Mouse (Mus musculus): ENCODE results near the gene Fxr2. TPM values are rescaled to one million over a fixed set of nuclear protein-coding genes. Genes with fewer than 3 reads are reported as not detected.

Gene Fxr2
- polyA plus RNA-seq (2014; fragmentation: Illumina TruSeq; extraction: RNeasy Lipid Tissue Mini Kit (QIAGEN cat#74804)), result 11.1 TPM

GRCm38 (mm10) chr11:69632284-69633089 is at the start of gene Fxr2:
Fxr2 (plus strand) TSS chr11:69632990.

GRCm38 (mm10) chr11:69605726-69606490 is 26.9 kb upstream of the Fxr2 start, which contains the start of gene Atp1b2:
Atp1b2 (minus strand) TSS chr11:69605942.

DNA sequence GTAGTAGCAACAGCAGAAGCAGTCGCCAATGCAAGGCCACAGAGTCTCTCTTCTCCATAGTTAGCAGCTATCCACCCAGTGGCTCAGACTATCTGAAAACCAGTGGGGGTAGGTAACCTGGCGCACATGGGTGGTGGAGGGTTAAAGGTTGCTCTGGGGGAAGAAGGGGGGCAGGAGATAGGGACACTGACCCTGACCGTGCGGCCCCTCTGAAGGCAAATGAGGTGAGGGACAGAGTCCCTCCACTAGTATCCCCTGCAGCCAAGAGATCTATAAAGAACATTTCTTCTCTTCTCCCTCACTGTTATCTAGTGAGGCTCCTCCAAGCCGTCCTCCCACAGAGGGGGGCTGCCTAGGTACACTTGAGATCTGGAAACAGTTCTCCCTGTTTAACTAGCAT is 15.0 kb upstream of the Fxr2 start, which contains the start of gene Shbg:
Gene Shbg (minus strand): TSS at position 101 of the 400 bp plus-strand sequence.

DNA sequence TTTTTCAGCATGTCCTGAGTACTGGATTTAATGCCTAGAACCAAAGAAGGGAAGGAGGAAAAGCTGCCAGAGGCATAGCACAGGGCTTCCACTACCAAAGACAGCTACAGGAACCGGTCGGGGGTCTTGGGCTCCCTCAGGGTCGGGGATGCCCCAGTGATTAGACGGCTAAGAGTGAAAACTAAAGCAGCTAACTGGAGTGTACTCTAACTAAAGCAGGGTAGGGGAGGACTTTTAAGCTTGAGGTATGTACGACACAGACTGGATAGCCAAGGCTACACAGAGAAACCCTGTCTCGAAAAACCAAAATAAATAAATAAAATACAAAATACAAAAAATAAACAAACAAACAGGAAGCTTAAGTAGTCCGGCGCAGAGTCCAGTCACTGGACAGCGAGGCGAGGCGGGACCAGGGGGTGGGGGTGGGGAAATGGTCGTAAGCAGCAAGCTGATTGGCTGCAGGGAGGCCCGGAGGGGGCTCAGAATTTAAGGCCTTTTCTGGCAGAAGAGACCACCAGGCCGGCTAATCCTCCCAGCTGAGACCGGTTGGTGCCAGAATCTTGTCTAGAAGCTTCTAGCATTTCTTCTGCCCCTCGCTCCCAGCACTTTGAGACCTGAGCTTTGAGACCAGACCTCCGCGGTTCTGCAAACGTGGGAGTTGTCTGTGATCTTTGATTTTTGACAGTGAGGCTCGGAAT is 11.1 kb upstream of the Fxr2 start, which contains the start of gene Sat2:
Gene Sat2 (plus strand): TSS at position 454 of the 698 bp plus-strand sequence.

DNA sequence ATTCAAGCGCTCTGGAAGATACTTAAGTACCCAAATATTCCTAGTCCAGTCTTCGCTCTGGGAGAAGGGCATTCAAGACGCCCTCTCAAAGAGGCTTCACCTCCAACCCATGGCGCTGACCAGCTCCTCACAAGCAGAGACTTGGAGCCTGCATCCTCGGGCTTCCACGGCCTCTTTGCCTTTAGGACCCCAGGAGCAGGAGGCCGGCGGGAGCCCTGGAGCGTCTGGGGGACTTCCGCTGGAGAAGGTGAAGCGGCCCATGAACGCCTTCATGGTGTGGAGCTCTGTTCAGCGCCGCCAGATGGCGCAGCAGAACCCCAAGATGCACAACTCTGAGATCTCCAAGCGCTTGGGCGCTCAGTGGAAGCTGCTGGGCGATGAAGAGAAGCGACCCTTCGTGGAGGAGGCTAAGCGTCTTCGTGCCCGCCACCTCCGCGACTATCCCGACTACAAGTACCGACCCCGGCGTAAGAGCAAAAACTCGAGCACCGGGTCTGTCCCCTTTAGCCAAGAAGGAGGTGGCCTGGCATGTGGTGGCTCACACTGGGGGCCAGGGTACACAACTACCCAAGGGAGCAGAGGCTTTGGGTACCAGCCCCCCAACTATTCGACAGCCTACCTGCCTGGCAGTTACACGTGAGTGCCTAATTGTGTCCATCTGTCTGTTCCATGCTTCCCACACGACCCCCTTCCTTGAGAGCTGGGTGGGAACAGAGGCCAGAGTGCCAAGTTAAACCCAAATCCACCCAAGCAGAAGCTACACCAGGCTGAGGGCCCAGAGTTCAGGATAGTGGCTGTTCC is 22.7 kb downstream of the Fxr2 start, which contains the start of gene Sox15:
Gene Sox15 (plus strand): TSS at position 51 of the 801 bp plus-strand sequence.

DNA sequence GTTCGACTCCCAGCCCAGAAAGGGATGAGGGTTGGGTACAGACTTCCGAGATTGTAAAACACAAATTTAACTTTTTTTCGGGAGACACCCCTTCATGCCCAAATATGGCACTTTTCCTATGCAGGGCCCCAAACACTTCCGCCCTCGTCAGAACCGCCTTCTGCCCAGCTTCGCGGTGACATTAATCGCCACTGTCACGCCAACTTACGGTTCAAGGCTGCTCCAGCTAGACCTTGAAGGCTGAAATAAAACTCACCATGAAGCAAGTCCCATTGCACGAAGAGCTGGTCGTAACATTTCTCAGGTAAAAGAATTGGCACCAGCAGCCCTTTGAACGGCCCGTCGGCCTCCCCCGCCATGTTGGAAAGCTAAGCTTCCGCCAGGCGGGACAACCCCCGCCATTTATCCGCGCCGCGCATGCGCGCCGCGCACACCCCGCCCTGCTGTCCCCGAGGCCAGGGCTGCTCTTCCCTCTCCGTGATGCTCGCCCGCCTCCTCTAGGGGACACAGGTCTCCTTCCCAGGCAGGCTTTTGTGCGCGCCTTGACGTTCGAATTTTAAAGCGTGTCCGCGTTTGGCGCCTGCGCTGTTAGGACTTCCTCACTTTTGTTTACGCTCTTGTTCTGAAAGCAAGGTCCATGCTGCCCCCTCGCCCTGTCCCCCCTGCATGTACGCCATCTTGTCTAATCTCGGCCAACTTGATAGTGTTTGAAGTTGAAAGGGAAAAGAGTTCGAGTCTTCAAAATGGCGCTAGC is 29.6 kb downstream of the Fxr2 start, which contains the start of gene Mpdu1:
Gene Mpdu1 (minus strand): TSS at position 430 of the 754 bp plus-strand sequence.

GRCm38 (mm10) chr11:69665961-69666664 is 33.3 kb downstream of the Fxr2 start, which contains the start of gene Cd68:
Cd68 (minus strand) TSS chr11:69666153.

DNA sequence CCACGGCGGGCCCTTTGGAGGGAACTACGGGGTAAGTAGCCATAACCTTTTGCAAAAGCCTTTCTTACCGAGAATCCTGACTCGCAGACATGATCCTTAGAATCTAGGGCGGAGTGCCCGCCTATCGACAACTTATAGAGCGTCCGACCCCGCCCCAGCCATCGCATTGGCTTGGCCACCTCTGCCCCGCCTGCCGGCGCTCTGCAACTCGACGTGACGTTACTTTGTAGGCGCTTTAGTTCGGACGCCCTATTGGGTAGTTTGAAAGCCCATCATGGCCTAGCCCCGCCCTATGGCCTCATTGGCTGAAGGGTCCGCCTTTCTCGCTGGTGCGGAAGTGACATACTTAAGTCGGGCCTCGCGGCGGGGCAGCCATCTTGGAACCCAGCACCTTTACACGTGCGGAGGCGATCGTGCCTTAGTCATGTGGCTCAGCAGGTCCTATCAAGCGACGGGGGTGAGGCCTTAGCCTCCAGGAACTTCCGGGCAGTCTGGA is 39.5 kb downstream of the Fxr2 start, which contains the start of gene Eif4a1:
Gene Eif4a1 (minus strand): TSS at position 213 of the 496 bp plus-strand sequence.

DNA sequence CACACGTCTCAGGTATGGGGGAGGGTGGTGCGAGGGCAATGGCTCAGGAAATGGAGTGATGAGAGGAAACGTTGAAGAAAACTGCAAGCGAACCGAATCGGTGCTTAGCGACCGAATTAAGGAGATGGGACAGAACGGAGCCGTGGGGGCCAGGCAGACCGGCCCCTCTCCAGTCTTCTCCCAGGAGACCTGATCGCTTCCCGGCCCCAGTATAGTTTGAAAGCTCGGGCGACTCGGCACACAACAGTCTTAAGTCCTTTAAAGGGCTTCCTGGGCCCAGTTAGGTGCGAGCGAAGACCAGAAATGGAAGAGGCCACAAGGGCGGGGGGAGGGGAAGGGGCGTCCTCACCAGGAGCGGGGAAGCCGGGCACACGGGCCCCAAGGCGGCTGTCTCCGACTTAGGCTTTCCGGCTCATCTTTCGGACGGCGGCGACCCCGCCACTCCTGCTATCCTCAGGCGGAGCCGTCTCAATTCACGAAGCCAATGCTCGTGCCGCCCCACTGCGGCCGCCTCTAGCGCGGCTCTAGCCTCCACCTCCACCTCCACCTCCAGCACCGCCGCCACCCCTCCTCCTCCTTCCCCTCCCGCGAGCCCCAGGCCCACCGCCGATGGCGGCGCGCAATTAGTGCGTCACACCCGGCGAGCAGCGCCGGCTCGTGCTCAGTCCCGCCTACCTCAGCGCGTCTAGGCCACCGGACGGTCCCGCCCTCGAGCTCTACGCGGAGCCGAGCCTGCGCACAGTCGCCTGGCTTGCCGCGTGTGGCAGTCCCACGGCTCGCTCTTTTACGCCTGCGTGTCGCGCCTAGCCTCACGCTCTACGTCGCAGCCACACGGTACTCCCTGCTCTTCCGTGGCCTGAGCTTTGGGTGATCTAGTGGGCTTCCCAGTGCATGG is 48.8 kb downstream of the Fxr2 start, which contains the start of gene Senp3:
Gene Senp3 (minus strand): TSS at position 771 of the 895 bp plus-strand sequence.

GRCm38 (mm10) chr11:69685526-69686148 is 52.8 kb downstream of the Fxr2 start, which contains the start of gene Tnfsf13:
Tnfsf13 (minus strand) TSS chr11:69685784.

GRCm38 (mm10) chr11:69695361-69696181 is 62.8 kb downstream of the Fxr2 start, which contains the start of the genes Tnfsf12 and Tnfsfm13:
Tnfsf12 (minus strand) TSS chr11:69695849.
Tnfsfm13 (minus strand) TSS chr11:69696098.

Other genes with a start within 250 kb of the Fxr2 start
- 3.6 TPM for gene Naa38, start 237.5 kb upstream of the Fxr2 start, polyA plus RNA-seq (2014; fragmentation: Illumina TruSeq; extraction: RNeasy Lipid Tissue Mini Kit (QIAGEN cat#74804))
- gene Cyb5d1, start 237.4 kb upstream of the Fxr2 start, polyA plus RNA-seq (2014; fragmentation: Illumina TruSeq; extraction: RNeasy Lipid Tissue Mini Kit (QIAGEN cat#74804)), result 42.1 TPM
- 0.88 TPM for gene Tmem88, start 234.8 kb upstream of the Fxr2 start, polyA plus RNA-seq (2014; fragmentation: Illumina TruSeq; extraction: RNeasy Lipid Tissue Mini Kit (QIAGEN cat#74804))
- gene Kdm6b, start 219.3 kb upstream of the Fxr2 start, polyA plus RNA-seq (2014; fragmentation: Illumina TruSeq; extraction: RNeasy Lipid Tissue Mini Kit (QIAGEN cat#74804)), result 8.6 TPM
- gene Dnah2, start 83.9 kb upstream of the Fxr2 start, polyA plus RNA-seq (2014; fragmentation: Illumina TruSeq; extraction: RNeasy Lipid Tissue Mini Kit (QIAGEN cat#74804)), result 0.48 TPM
- gene Efnb3, start 72.8 kb upstream of the Fxr2 start, polyA plus RNA-seq (2014; fragmentation: Illumina TruSeq; extraction: RNeasy Lipid Tissue Mini Kit (QIAGEN cat#74804)), result 1.6 TPM
- gene Wrap53, start 52.7 kb upstream of the Fxr2 start, polyA plus RNA-seq (2014; fragmentation: Illumina TruSeq; extraction: RNeasy Lipid Tissue Mini Kit (QIAGEN cat#74804)), result 1.1 TPM
- gene Trp53, start 52.6 kb upstream of the Fxr2 start, polyA plus RNA-seq (2014; fragmentation: Illumina TruSeq; extraction: RNeasy Lipid Tissue Mini Kit (QIAGEN cat#74804)), result 9.2 TPM
- gene Atp1b2, start 27.0 kb upstream of the Fxr2 start, polyA plus RNA-seq (2014; fragmentation: Illumina TruSeq; extraction: RNeasy Lipid Tissue Mini Kit (QIAGEN cat#74804)), result 165 TPM
- gene Shbg, start 15.1 kb upstream of the Fxr2 start, polyA plus RNA-seq (2014; fragmentation: Illumina TruSeq; extraction: RNeasy Lipid Tissue Mini Kit (QIAGEN cat#74804)), result 0.66 TPM
- gene Sat2, start 11.0 kb upstream of the Fxr2 start, polyA plus RNA-seq (2014; fragmentation: Illumina TruSeq; extraction: RNeasy Lipid Tissue Mini Kit (QIAGEN cat#74804)), result 4.7 TPM
- not detected for gene Sox15, start 22.3 kb downstream of the Fxr2 start, polyA plus RNA-seq (2014; fragmentation: Illumina TruSeq; extraction: RNeasy Lipid Tissue Mini Kit (QIAGEN cat#74804))
- gene Mpdu1, start 29.7 kb downstream of the Fxr2 start, polyA plus RNA-seq (2014; fragmentation: Illumina TruSeq; extraction: RNeasy Lipid Tissue Mini Kit (QIAGEN cat#74804)), result 13.0 TPM
- 9.4 TPM for gene Cd68, start 33.2 kb downstream of the Fxr2 start, polyA plus RNA-seq (2014; fragmentation: Illumina TruSeq; extraction: RNeasy Lipid Tissue Mini Kit (QIAGEN cat#74804))
- 723 TPM for gene Eif4a1, start 39.4 kb downstream of the Fxr2 start, polyA plus RNA-seq (2014; fragmentation: Illumina TruSeq; extraction: RNeasy Lipid Tissue Mini Kit (QIAGEN cat#74804))
- gene Senp3, start 49.1 kb downstream of the Fxr2 start, polyA plus RNA-seq (2014; fragmentation: Illumina TruSeq; extraction: RNeasy Lipid Tissue Mini Kit (QIAGEN cat#74804)), result 55.2 TPM
- 10.7 TPM for gene Tnfsf13, start 52.8 kb downstream of the Fxr2 start, polyA plus RNA-seq (2014; fragmentation: Illumina TruSeq; extraction: RNeasy Lipid Tissue Mini Kit (QIAGEN cat#74804))
- 4.0 TPM for gene Tnfsf12, start 62.9 kb downstream of the Fxr2 start, polyA plus RNA-seq (2014; fragmentation: Illumina TruSeq; extraction: RNeasy Lipid Tissue Mini Kit (QIAGEN cat#74804))
- gene Tnfsfm13, start 63.1 kb downstream of the Fxr2 start, polyA plus RNA-seq (2014; fragmentation: Illumina TruSeq; extraction: RNeasy Lipid Tissue Mini Kit (QIAGEN cat#74804)), result 2.3 TPM
- gene Polr2a, start 125.6 kb downstream of the Fxr2 start, polyA plus RNA-seq (2014; fragmentation: Illumina TruSeq; extraction: RNeasy Lipid Tissue Mini Kit (QIAGEN cat#74804)), result 38.0 TPM
- gene Slc35g3, start 129.0 kb downstream of the Fxr2 start, polyA plus RNA-seq (2014; fragmentation: Illumina TruSeq; extraction: RNeasy Lipid Tissue Mini Kit (QIAGEN cat#74804)), result 0.48 TPM
- 26.4 TPM for gene Zbtb4, start 132.9 kb downstream of the Fxr2 start, polyA plus RNA-seq (2014; fragmentation: Illumina TruSeq; extraction: RNeasy Lipid Tissue Mini Kit (QIAGEN cat#74804))
- gene Chrnb1, start 163.0 kb downstream of the Fxr2 start, polyA plus RNA-seq (2014; fragmentation: Illumina TruSeq; extraction: RNeasy Lipid Tissue Mini Kit (QIAGEN cat#74804)), result 3.4 TPM
- gene Fgf11, start 168.9 kb downstream of the Fxr2 start, polyA plus RNA-seq (2014; fragmentation: Illumina TruSeq; extraction: RNeasy Lipid Tissue Mini Kit (QIAGEN cat#74804)), result 7.0 TPM
- 1.2 TPM for gene Tmem102, start 172.6 kb downstream of the Fxr2 start, polyA plus RNA-seq (2014; fragmentation: Illumina TruSeq; extraction: RNeasy Lipid Tissue Mini Kit (QIAGEN cat#74804))
- gene Gm39566, start 182.3 kb downstream of the Fxr2 start, polyA plus RNA-seq (2014; fragmentation: Illumina TruSeq; extraction: RNeasy Lipid Tissue Mini Kit (QIAGEN cat#74804)), result not detected
- gene Spem2, start 185.5 kb downstream of the Fxr2 start, polyA plus RNA-seq (2014; fragmentation: Illumina TruSeq; extraction: RNeasy Lipid Tissue Mini Kit (QIAGEN cat#74804)), result not detected
- gene Spem1, start 189.2 kb downstream of the Fxr2 start, polyA plus RNA-seq (2014; fragmentation: Illumina TruSeq; extraction: RNeasy Lipid Tissue Mini Kit (QIAGEN cat#74804)), result not detected
- gene Nlgn2, start 204.8 kb downstream of the Fxr2 start, polyA plus RNA-seq (2014; fragmentation: Illumina TruSeq; extraction: RNeasy Lipid Tissue Mini Kit (QIAGEN cat#74804)), result 1.4 TPM
- 16.6 TPM for gene Tmem256, start 205.5 kb downstream of the Fxr2 start, polyA plus RNA-seq (2014; fragmentation: Illumina TruSeq; extraction: RNeasy Lipid Tissue Mini Kit (QIAGEN cat#74804))
- gene Plscr3, start 213.4 kb downstream of the Fxr2 start, polyA plus RNA-seq (2014; fragmentation: Illumina TruSeq; extraction: RNeasy Lipid Tissue Mini Kit (QIAGEN cat#74804)), result 1.2 TPM
- 0.26 TPM for gene Tnk1, start 225.7 kb downstream of the Fxr2 start, polyA plus RNA-seq (2014; fragmentation: Illumina TruSeq; extraction: RNeasy Lipid Tissue Mini Kit (QIAGEN cat#74804))
- not detected for gene Tmem95, start 245.0 kb downstream of the Fxr2 start, polyA plus RNA-seq (2014; fragmentation: Illumina TruSeq; extraction: RNeasy Lipid Tissue Mini Kit (QIAGEN cat#74804))
- gene Kctd11, start 248.4 kb downstream of the Fxr2 start, polyA plus RNA-seq (2014; fragmentation: Illumina TruSeq; extraction: RNeasy Lipid Tissue Mini Kit (QIAGEN cat#74804)), result 2.4 TPM